Mouse (Mus musculus) cortical plate, adult 2 months (tissue): ENCODE data around the gene Pla2r1. TPM values are rescaled to one million over a fixed set of nuclear protein-coding genes. Genes with fewer than 3 reads are reported as not detected.

ENCODE experiments used
- H3K27ac ChIP-seq: fragments of 200-500 bp; 2 replicates; pipeline ENCODE4 v1.5.1; 2012; ENCODE audit warnings: low read length, control low read depth, inconsistent platforms; ENCODE audit not compliant: insufficient read depth
- H3K4me1 ChIP-seq: fragments of 200-500 bp; 2 replicates; pipeline ENCODE4 v1.6.1; 2011; ENCODE audit warnings: low read length; ENCODE audit not compliant: control insufficient read depth, insufficient read depth
- H3K4me3 ChIP-seq: fragments of 200-500 bp; 2 replicates; pipeline ENCODE4 v1.5.1; 2011; ENCODE audit warnings: mild to moderate bottlenecking, low read length, control low read depth; ENCODE audit not compliant: insufficient read depth
- CTCF ChIP-seq: fragments of 200-500 bp; IDR thresholded peaks from 2 replicates; pipeline ENCODE4 v1.5.1; 2011; ENCODE audit warnings: mild to moderate bottlenecking, control low read depth, low read length; ENCODE audit not compliant: insufficient read depth; ENCODE audit errors: extremely low read depth
- POLR2A ChIP-seq: fragments of 200-500 bp; IDR thresholded peaks from 2 replicates; pipeline ENCODE4 v1.6.1; 2011; ENCODE audit warnings: mild to moderate bottlenecking, low read length, control low read depth; ENCODE audit not compliant: insufficient read depth; ENCODE audit errors: extremely low read depth
- polyA plus RNA-seq: library from polyadenylated mRNA; depleted of rRNA; stranded (reverse); fragments of >200 nt; gene quantifications from 2 replicates; pipeline ENCODE4 v1.2.3, GENCODE M21; 2012

The Pla2r1 gene
- polyA plus RNA-seq, 1 experiment, result 0.31 TPM

DNA sequence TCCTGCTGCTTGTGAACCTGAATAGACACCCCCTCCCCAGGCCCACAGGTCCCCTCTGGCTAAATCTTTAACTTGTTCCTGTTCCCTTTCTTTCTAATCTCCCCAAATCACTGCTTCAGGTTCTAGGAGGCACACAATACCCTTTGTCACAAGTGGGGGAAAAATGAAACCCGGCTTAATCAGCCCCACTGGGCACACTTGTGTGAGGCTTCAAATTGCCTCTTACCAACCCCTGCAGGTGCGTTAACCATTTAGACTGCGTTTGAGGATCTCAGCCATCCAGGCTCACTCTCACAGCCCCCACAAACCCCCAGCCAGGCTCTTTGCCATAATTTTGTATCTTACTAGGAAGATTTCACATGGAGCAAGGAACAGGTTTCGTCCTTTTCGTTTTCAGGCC, 9.1 kb downstream of the Pla2r1 start:
- no peak for TF ChIP-seq CTCF
- TF ChIP-seq POLR2A, result no peak
- no peak overlapping the region for H3K4me3 ChIP-seq
- H3K4me1 ChIP-seq, result no peaks in the 10 kb centered on the region
- no peak overlapping the region for H3K27ac ChIP-seq

GRCm38 (mm10) chr2:60541745-60542144, 11.4 kb downstream of the Pla2r1 start:
- no peaks in the 10 kb centered on the region for H3K4me1 ChIP-seq
- no peak overlapping the region for H3K27ac ChIP-seq
- TF ChIP-seq CTCF, result no peak
- no peak for TF ChIP-seq POLR2A
- no peak overlapping the region for H3K4me3 ChIP-seq

GRCm38 (mm10) chr2:60540346-60540745, 12.8 kb downstream of the Pla2r1 start:
- Histone ChIP-seq H3K27ac (no peak overlapping the region), H3K4me3 (no peak overlapping the region), H3K4me1 (no peaks in the 10 kb centered on the region)
- TF ChIP-seq POLR2A, result no peak

GRCm38 (mm10) chr2:60538710-60539109, 14.4 kb downstream of the Pla2r1 start:
- H3K4me1 ChIP-seq, result no peaks in the 10 kb centered on the region
- TF ChIP-seq CTCF, result no peak
- TF ChIP-seq POLR2A, result no peak
- no peak overlapping the region for H3K27ac ChIP-seq
- no peak overlapping the region for H3K4me3 ChIP-seq

DNA sequence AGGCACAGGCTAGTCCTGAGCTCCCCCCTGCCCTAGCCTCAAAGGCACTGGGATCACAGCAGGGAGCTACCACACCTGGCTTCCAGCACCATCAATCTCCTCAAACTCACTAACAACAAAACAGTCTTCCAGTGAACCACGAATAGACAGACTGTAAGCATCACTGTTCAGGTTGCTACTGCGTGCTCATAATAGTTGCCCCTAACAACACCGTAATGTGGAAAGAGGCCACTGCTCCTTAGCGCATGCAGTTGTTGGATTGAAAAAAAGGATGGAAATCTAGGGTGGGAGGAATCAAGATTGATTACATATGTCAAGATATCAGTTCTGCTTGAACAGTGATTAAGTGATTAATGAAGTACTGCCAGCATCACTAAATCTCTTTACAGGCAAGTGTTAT, 14.8 kb downstream of the Pla2r1 start:
- TF ChIP-seq POLR2A, result no peak
- TF ChIP-seq CTCF, result no peak
- Histone ChIP-seq H3K27ac (no peak overlapping the region), H3K4me3 (no peak overlapping the region), H3K4me1 (no peaks in the 10 kb centered on the region)

DNA sequence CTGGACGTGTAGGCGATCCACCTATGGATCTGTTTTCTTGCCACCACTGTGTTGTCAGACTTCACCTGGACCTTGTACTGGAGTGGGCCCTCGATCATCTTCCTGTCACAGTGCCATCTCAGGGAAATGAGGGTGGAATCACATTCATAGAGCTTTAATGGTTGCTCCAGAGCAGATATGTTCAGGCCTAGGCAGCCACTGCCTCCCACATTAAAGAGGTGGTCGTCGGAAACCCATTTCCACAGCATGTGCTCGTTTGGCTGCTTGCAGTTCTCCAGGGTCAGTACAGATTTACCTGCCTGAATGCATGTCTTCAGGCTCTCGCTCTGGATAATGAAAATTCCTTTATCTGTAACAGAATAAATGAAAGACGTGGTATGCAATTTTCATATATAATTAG, 18.4 kb downstream of the Pla2r1 start:
- no peaks in the 10 kb centered on the region for H3K4me1 ChIP-seq
- no peak overlapping the region for H3K27ac ChIP-seq
- TF ChIP-seq POLR2A (no peak), CTCF (no peak)
- no peak overlapping the region for H3K4me3 ChIP-seq

- Histone ChIP-seq H3K4me3 (no peak overlapping the region), H3K4me1 (no peaks in the 10 kb centered on the region), H3K27ac (no peak overlapping the region)
- TF ChIP-seq POLR2A (no peak), CTCF (no peak)
Measured at GRCm38 (mm10) chr2:60533026-60533425, 20.1 kb downstream of the Pla2r1 start.

GRCm38 (mm10) chr2:60532495-60532894, 20.6 kb downstream of the Pla2r1 start:
- H3K4me3 ChIP-seq, result no peak overlapping the region
- H3K4me1 ChIP-seq, result no peaks in the 10 kb centered on the region
- no peak for TF ChIP-seq POLR2A
- no peak for TF ChIP-seq CTCF

DNA sequence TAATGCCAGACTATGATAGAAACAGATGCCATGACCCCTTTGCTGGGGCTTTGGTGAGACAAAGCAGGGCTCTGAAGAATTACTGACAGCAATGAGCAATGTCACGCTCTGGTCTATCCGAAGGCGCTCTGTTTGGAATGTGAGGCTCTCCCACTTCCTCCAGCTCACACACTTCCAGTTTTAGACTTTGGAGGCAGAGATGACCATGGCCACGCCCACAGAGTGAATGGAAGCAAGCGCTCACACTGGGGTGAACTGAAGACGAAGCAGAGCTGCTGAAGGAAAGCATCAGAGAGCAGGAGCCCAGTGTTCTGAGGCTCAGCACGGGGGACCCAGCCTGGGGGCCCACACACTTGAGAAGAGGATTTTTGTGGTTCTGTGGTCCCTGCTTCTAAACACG, 37.3 kb downstream of the Pla2r1 start:
- Histone ChIP-seq H3K4me1 (no peaks in the 10 kb centered on the region), H3K27ac (no peak overlapping the region), H3K4me3 (no peak overlapping the region)
- no peak for TF ChIP-seq POLR2A
- no peak for TF ChIP-seq CTCF

More at GRCm38 (mm10) chr2:60532495-60532894, 20.6 kb downstream of the Pla2r1 start:
- H3K27ac ChIP-seq, result no peak overlapping the region

DNA sequence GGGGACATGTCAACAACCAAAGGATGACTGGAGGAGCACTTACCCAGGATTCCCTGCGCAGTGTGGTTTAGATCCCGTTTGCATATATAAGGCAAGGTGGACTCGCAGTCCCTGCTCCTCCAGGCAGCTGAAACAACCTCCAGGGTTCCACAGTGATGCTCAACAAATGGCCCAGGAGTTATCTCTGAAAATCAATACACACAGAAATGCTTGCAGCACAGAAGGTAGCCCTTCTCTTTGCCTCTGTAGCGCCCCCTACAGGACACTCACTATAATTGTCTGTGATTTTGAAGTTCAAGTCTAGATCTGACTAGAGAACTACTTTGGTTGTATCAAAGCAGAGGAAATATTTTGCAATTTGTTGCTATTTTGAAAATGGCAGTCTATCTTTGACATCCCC, 38.2 kb downstream of the Pla2r1 start:
- Histone ChIP-seq H3K27ac (no peak overlapping the region), H3K4me3 (no peak overlapping the region), H3K4me1 (no peaks in the 10 kb centered on the region)
- TF ChIP-seq POLR2A, result no peak
- TF ChIP-seq CTCF, result 0 out of 2 replicates have a peak, but pooled peaks have one; percentile 5

DNA sequence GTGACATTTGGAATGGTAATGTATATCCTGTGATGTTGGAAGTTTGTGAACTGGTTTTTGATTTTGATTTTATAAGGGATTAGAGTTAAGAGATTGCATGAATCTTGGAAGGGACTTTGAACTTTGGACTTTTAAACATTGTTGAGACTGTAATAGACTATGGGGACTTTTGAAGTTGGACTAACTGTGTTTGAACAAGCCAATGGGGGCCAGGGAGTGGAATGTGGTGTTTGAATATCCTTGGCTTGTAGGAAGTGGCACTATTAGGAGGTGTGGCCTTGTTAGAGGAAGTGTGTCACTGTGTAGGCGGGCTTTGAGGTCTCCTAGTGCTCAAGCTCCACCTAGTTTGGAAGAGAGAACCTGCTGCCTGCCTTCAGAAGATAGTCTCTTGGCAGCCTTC, 42.4 kb downstream of the Pla2r1 start:
- TF ChIP-seq POLR2A (no peak), CTCF (no peak)

More for the DNA sequence above, 42.4 kb downstream of the Pla2r1 start:
- Histone ChIP-seq H3K4me1 (no peaks in the 10 kb centered on the region), H3K27ac (no peak overlapping the region), H3K4me3 (no peak overlapping the region)
